Mouse (Mus musculus) cerebellum, adult 2 months (tissue): ENCODE data around the gene Gsta3. TPM values are rescaled to one million over a fixed set of nuclear protein-coding genes. Genes with fewer than 3 reads are reported as not detected.
"Not testable (repeated sequence)": the region's sequence is repeated elsewhere in the genome, so short reads cannot be mapped to it uniquely, and the experiment has no call there.

ENCODE experiments used
- DNase-seq, 2 experiments: peaks; one replicate each; pipeline ENCODE4 v3.0.0; 2021
- H3K27ac ChIP-seq: fragments of 200-500 bp; 2 replicates; pipeline ENCODE4 v1.5.1; 2012; ENCODE audit warnings: low read length, control low read depth, inconsistent platforms; ENCODE audit not compliant: insufficient read depth
- H3K27me3 ChIP-seq: fragments of 200-500 bp; 2 replicates; pipeline ENCODE4 v1.6.1; 2012; ENCODE audit warnings: inconsistent platforms, mild to moderate bottlenecking, low read length, moderate library complexity; ENCODE audit not compliant: control insufficient read depth, insufficient read depth
- H3K4me1 ChIP-seq: fragments of 200-500 bp; 2 replicates; pipeline ENCODE4 v1.6.1; 2011; ENCODE audit warnings: low read length; ENCODE audit not compliant: control insufficient read depth, insufficient read depth
- H3K4me3 ChIP-seq: fragments of 200-500 bp; replicated peaks from 2 replicates; pipeline ENCODE3; 2011; ENCODE audit warnings: mild to moderate bottlenecking, low read depth, low read length, control low read depth; ENCODE audit not compliant: insufficient read depth
- CTCF ChIP-seq: fragments of 200-500 bp; IDR thresholded peaks from 2 replicates; pipeline ENCODE4 v1.5.1; 2011; ENCODE audit warnings: low read depth, mild to moderate bottlenecking, control low read depth, low read length, moderate library complexity, borderline replicate concordance; ENCODE audit not compliant: insufficient read depth
- POLR2A ChIP-seq: fragments of 200-500 bp; IDR thresholded peaks from 2 replicates; pipeline ENCODE4 v1.6.1; 2011; ENCODE audit warnings: low read length, control low read depth, borderline replicate concordance; ENCODE audit not compliant: insufficient read depth
- WGBS: fragments of 180-500 bp; shearing (Covaris S2); methylation state at CpG from one replicate; pipeline ENCODE4 v1.1.7; 2018; 5-methylcytosine and 5-hydroxymethylcytosine counted together
- polyA plus RNA-seq: library from polyadenylated mRNA; depleted of rRNA; stranded (reverse); fragments of >200 nt; gene quantifications from 2 replicates; pipeline ENCODE4 v1.2.3, GENCODE M21; 2012; rRNA removed

Gene Gsta3
- 2.0 and 2.1 TPM in 2 replicates for polyA plus RNA-seq

GRCm38 (mm10) chr1:21239911-21240898, at the start of gene Gsta3:
Gene Gsta3 (plus strand): TSS chr1:21240589.
- DNase-seq: no peak
- H3K27me3 ChIP-seq: no peaks in the 10 kb centered on the region
- WGBS: 77% methylated on average over 8 of the region's 8 CpGs
- TF ChIP-seq POLR2A (no peak), CTCF (no peak)
- H3K27ac ChIP-seq: no peak within 1 kb of the TSS
- no peaks in the 10 kb centered on the region for H3K4me1 ChIP-seq
- no peak within 1 kb of the TSS for H3K4me3 ChIP-seq

- no peaks in the 10 kb centered on the region for H3K27me3 ChIP-seq
- WGBS: 82% methylated on average over 1 of the region's 1 CpGs
- H3K27ac ChIP-seq: no peak overlapping the region
- DNase-seq: no peak
- H3K4me3 ChIP-seq: no peak overlapping the region
- no peak for TF ChIP-seq POLR2A
- TF ChIP-seq CTCF: no peak
- no peaks in the 10 kb centered on the region for H3K4me1 ChIP-seq
These were observed 34.1 kb upstream of the Gsta3 start for GRCm38 (mm10) chr1:21206241-21206640.

- not testable (repeated sequence) for H3K4me1 ChIP-seq, H3K27ac ChIP-seq, DNase-seq, H3K27me3 ChIP-seq, H3K4me3 ChIP-seq
- 22% methylated on average over 3 of the region's 3 CpGs for WGBS
These were observed 26.9 kb upstream of the Gsta3 start for GRCm38 (mm10) chr1:21213537-21213936.

- DNase-seq, H3K4me3 ChIP-seq, H3K27me3 ChIP-seq, H3K4me1 ChIP-seq, H3K27ac ChIP-seq: not testable (repeated sequence)
- WGBS: 38% methylated on average over 6 of the region's 6 CpGs
These were observed 26.2 kb upstream of the Gsta3 start for GRCm38 (mm10) chr1:21213991-21214692.

- peak; percentile 86 to 90 for DNase-seq
- peak; percentile 64; the same call in 1 of the 2 replicates for TF ChIP-seq POLR2A
- peak; percentile 90 for TF ChIP-seq CTCF
- no peaks in the 10 kb centered on the region; the same call in none of the 2 replicates for H3K4me1 ChIP-seq
- peak within 1 kb of the TSS; percentile 75 for H3K27ac ChIP-seq
- peak within 1 kb of the TSS; percentile 75 for H3K4me3 ChIP-seq
- no peaks in the 10 kb centered on the region for H3K27me3 ChIP-seq
- 1% methylated on average over 17 of the region's 17 CpGs for WGBS
These were observed 21.9 kb upstream of the Gsta3 start, which contains the start of gene Tmem14a for GRCm38 (mm10) chr1:21218489-21218919. Gene Tmem14a (plus strand): TSS chr1:21218575.

GRCm38 (mm10) chr1:21227756-21228395, 12.5 kb upstream of the Gsta3 start:
- TF ChIP-seq POLR2A (no peak), CTCF (no peak)
- 90% methylated on average over 6 of the region's 6 CpGs for WGBS

GRCm38 (mm10) chr1:21228740-21229722, 11.4 kb upstream of the Gsta3 start:
- not testable (repeated sequence) for DNase-seq, H3K4me3 ChIP-seq, H3K27me3 ChIP-seq, H3K4me1 ChIP-seq, H3K27ac ChIP-seq
- WGBS: 65% methylated on average over 15 of the region's 15 CpGs

More at GRCm38 (mm10) chr1:21227756-21228395, 12.5 kb upstream of the Gsta3 start:
- H3K4me3 ChIP-seq: no peak overlapping the region
- DNase-seq: no peak
- H3K4me1 ChIP-seq: no peaks in the 10 kb centered on the region
- H3K27ac ChIP-seq: no peak overlapping the region
- H3K27me3 ChIP-seq: no peaks in the 10 kb centered on the region
